Mouse (Mus musculus) kidney, adult 9 months (tissue): ENCODE results near the gene Rtraf.
"Not testable (repeated sequence)": the region's sequence is repeated elsewhere in the genome, so short reads cannot be mapped to it uniquely, and the experiment has no call there.

Source experiments
- DNase-seq: peaks from one replicate; pipeline ENCODE4 v3.0.0; 2022

Gene Rtraf

DNA sequence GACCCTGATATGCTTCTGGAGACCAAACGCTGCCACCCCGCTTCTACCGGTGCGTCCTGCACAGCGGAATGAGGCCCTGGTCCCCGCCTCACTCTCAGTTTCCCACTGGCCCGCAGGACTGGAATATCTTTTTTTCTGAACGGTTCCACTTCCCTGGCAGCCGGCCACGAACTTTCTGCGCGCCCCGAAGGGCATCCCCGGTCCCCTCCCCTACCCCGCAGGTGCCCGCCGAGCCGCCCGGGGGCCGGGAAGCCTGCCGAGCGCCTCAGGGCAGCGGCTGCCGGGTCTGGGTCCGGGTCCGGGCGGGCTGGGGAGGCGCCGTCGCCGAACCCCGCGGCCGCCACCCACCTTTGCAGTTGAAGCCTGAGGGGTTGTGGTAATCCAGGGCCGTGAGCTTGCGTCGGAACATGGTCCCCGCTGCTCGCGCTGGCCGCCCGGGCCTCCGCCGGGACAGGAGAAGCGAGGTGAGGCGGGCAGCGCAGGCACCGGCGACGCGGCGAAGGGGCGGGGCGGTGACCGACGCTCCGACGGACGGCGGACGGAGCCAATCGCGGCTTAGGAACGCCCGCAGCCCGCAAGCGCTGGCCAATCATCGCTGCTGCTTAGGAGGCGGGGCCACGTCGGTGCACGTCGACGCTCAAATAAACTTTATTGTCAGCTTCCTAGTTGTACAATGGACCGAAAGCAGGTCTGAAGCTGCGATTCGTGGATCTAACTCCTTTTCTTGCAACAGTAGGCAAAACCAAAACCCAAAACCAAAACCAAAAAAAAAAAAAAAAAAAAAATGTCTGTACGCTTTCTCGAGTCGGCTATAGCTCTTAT lies at the start of gene Rtraf:
Gene Rtraf (minus strand): TSS at position 504 of the 822 bp plus-strand sequence.
- peak; percentile 92 for DNase-seq

DNA sequence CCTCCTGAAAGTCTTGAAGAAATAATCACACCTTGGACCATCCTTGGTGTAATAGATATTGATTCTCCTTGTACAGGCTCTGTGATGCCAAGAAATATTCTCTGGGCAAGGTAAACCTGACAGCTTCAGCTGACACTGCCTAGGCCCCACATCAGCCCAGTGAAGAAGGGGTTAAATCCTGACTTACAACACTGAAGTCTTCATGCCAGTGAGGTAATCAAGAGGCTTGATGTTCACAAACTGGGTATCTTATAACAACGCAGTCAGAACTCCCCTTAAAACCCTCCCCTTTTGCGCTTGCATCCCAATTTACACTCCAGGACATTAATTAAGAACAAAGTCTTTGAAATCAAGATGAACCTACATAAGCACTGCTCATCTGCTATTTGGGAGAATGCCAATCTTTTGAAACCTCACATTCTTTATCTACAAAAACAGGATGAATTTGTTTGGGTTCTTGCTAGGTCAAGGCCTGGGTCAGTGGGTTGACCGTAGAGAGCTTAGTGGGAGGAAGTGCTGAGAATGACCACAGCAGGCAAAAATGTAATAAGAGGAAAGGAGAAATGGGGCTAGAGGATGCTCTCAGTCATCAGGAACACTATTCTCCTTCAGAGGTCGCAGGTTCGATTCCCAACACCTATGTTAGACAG lies 43.8 kb upstream of the Rtraf start:
- peak; percentile 19 for DNase-seq

DNA sequence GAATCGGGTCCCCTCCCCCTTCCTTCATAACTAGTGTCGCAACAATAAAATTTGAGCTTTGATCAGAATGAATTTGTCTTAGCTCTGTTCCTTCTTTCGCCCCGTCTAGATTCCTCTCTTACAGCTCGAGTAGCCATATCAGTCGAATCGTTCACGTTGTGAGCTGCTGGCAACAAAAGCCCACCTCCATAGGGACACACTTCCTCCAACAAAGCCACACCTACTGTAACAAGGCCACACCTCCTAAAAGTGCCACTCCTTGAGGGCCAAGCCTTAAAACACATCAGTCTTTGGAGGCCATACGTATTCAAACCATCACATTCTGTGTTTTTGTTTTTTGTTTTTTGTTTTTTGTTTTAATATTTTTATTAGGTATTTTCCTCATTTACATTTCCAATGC lies 41.5 kb upstream of the Rtraf start:
- DNase-seq = not testable (repeated sequence)

DNA sequence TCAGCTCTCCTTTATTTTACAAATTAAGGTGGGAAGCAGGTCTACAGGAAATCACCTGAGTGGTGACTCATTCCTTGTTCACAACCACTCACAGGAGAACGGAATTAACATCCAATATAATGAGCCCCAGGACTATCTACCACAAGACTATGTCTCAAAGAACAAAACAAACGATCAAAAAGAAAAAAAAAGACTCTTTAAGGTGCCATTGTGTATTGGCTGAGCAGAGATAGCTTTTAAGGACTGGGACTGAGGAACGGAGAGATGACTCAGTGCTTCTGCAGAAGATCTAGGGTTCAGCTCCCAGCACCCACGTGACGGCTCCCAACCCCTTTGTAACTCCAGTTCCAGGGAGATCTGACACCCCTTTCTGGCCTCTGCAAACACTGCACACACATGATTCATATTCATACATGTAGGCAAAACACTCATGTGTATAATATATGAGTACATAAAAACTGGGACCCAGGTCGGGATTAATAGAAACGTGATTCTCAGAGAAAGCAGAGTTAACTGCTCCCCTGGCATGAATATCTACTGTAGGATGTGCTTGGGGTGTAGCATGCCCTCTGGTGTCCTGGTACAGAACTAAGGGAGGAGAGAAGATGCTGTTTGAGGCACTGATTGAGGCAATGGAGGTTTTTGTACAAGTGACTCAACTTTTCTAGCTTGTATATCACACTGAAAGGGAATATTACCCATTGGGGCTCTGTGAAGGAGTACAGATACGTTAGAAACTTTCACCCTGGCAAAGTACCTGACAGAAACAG lies 37.9 kb upstream of the Rtraf start:
- DNase-seq = no peak

DNA sequence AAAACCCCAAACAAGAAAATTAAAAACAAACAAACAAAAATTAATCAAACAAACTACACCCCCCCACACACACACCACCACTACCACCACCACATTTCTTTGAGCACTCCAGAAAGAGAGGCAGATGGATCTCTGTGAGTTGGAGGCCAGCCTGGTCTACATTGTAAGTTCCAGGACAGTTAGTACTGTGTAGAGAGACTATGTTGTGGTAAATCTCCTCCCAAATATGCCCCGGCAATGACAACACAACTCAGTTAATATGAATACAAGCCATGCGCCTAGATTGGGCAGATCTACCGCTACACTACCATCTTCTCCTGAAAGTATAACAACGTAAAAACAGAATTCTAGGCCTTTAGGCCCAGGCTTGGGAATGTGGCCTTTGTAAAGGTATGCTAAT lies 36.7 kb upstream of the Rtraf start:
- DNase-seq = no peak

DNA sequence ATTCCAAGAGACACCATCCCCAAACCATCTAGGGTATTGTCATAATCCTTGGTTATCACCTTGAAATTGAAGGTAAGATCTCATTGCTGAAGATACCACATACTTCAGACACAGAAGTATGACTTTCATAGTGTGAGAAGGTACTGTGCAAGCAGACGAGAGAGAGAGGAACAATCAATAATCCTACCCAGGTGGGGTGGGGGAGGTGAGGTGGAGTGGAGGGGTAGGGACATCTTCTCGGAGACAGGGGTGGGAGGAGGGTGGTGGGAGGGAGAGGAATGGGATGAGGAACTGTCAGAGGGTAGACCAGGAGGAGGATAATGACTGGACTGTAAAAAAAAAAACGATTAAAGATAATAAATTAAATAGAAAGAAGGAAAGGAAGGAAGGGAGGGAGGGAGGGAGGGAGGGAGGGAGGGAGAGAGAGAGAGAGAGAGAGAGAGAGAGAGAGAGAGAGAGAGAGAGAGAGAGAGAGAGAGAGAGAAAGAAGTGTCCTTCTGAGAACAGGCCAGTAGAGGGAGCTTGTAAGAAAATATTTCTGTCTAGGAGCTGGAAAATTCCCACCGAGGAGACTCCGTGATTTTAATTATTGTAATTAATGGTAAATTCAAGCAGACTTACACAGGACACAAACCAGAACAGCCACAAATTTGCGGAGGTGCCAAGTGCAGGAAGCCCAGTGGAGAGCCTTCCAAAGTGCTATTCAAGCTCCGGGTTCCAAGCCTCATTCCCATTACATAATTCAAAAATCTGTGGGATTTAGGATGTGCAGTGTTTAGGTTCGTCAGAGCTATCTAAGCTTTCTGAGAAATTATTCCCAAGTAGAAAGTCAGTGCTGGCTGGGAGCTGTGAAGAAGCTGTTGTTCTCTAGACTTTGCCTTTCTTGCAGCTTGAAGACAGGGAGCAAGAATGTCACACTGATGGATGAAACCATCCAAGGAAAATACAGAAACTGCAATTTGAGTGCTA lies 35.5 kb upstream of the Rtraf start:
- DNase-seq = peak; percentile 28

DNA sequence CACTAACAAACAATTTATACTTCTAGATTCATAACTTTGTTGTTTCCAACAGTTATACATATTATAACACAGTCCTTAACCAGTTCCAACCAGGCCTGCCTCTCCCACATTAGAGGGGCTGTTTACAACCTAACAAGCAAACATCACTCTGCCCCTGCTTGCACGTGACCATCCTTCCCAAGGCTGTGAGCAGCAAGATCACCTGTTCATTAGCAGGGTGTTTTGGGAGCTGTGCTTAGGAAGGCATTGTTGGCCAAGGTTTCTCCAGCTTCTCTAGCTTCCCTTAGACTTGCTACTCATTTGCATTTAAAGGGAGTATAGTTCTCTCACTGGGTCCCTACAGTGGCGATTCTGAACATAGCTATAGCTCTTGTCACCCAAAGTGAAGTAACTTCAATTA lies 34.7 kb upstream of the Rtraf start:
- DNase-seq = no peak

DNA sequence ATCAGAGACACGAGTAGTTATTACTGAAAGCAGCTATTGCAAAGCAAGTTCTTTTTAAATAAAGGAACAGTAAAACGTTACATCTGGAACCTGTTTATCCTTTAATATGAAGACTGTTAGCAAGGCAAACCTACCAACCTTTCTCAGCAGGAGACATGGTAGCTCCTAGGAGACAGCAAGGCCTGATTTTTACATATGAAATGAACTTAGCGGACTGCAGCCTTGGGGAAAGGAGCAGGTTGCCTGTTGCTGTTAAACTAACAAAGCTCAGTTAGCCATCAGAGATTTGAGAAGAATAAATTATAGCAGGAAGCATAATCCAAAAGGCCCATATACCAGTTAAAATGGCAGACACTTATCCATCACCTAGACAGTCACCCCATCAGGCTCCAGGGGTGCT lies 29.8 kb upstream of the Rtraf start:
- no peak for DNase-seq

DNA sequence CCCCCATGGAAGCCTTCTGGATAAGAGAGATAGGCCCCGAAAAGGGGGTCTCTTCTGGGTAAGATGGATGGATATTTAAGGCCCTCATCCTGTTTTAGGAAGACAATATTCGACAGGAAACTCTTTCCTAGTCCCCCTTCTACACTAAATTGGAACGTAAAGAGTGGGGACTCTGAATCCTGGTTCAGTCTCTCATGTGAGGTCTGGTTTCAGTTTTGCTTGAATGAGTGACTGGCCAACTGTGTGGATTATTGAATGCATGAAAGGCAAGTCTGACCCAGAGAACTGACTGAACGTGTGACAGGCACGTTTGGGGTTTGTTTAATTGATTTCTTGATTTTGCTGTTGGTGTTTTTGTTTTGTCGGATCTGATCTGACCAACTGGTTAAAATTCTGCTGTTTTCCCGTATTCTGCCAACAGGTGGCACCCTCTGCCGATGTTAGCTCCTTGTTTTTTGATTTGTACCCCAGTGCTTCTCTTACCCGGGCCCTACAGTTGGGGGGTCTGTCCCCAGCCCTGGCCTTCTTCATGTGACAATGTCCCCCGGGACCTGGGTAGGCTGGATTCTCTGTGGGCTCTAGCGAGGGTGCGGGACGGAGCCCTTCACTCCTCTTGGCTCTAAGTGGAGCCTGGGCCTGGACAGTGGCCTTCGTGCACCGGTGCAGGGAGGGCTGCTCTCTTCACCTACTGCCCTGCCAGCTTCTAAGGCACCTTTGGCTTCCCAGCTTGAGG lies 16.1 kb upstream of the Rtraf start:
- DNase-seq = peak; percentile 65

DNA sequence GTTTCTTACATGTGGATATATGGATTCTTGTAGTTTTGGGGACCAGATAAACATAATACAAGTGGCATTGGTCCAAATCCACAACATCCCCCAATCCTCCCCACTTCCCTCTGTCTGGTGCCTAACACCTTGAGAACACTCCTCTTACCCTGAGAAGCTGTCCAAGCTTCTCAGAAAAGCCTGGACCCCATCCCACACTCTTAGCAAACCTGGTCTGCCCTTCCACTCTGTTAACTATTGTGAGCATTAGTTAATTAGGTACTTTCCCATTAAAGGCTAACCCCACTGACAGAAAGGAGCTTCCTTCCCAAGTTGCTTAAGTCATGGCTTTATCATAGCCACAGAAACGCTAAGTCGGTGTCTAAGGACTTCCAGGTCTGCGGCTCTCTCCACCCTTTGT lies 12.7 kb upstream of the Rtraf start:
- peak; percentile 42 for DNase-seq

DNA sequence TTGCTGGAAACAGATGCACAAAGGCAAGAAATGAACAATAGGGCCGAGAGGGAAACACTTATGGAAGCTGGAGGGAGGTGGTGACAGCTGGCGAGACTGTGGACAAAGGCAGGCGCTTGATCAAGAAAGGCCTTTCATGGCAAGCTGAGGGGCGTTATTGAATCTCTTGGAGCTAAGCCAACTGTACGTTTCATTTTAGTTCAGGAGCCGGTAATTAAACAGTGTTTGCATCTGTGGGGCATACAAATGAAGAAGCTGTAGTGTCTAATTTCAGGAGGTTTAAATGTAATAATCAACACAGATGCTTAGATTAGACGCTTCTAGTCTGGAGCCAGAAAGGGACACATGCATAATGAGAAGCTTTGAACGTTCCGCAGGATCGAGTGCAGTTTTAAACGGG lies 1.9 kb upstream of the Rtraf start:
- DNase-seq = no peak

DNA sequence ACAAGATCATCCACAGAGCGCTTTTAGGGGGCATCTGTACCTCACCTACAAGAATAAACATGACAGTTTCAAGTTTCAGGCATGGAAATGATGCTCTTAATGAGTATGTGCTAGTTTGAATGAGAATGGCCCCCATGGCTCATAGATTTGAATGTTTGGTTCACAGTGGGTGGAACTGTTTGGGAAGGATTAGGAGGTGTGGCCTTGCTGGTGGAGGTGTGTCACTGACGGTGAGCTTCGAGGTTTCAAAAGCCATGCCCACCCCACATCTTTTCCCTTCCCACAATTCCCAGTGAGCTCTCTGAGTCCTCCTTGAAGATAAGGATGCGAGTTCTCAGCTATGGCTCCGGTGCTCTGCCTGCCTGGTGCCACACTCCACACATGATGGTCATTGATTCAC lies 1.9 kb downstream of the Rtraf start:
- DNase-seq = no peak

DNA sequence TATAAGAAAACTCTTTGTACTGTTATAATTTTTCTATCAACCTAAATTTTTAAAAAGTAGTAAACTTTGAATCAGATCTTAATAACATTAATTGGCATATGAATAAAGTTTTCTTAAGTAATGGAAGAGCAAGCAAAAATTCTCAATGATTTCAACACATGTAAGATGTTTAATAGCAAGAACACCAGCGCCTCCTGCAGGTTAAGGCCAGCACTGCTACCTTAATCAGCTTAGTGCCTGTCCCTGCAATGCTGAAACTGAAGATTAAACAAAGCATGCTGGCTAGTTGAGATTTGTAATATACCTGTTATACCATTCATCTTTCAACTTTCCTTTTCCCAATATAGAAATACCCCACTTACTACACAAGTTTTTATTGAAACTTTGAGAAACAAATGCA lies 5.7 kb downstream of the Rtraf start:
- peak; percentile 91 for DNase-seq

DNA sequence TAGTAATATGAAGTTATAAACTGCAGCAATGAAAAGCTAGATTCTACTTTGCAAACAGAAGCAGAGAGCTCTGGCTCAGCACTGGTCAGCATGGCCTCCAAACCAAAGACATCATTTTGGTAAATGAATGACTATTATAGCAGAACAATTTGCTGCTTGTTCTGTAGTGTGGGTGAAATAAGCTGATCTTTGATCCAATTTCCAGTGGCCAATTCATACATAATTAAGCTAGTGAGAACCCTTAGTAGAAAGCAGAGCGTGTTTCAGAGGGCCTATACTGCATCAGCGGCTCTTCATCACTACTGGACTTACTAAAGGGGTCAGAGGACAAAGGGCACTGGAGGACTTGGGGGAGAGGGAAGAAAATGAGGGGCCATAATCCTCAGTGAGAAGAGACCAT lies 10.6 kb downstream of the Rtraf start:
- peak; percentile 50 for DNase-seq

DNA sequence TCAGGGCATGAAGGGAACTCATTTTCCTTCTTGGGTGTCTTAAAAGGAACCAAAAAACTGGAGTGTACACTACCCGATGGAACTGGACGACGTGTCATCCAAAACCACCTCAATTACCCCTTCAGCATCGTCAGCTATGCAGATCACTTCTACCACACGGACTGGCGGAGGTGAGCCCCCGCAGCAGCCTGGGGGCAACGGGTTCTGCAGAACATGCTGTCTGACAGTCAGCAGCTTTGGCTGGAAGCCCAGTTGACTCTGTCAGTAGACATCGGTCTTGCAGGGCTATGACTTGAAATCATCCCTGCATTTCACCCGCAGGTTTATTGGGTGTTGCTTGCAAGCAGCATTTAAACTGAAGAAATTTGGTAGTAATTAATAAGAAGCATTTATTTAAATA lies 13.7 kb downstream of the Rtraf start:
- no peak for DNase-seq

DNA sequence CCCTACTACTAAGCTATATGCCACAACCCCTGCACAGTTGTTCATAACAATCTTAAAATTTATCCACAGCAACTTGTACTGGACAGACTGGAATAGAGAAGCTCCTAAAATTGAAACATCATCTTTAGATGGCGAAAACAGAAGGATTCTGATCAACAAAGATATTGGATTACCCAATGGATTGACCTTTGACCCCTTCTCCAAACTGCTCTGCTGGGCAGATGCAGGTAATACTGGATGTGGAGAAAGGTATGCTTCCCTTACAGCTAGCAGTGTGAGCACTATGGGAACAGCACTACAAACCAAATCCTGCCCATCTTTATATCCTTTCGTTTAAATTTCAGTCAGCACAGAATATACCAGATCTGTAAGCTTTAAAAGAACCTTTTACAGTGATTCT lies 15.8 kb downstream of the Rtraf start:
- DNase-seq = no peak

DNA sequence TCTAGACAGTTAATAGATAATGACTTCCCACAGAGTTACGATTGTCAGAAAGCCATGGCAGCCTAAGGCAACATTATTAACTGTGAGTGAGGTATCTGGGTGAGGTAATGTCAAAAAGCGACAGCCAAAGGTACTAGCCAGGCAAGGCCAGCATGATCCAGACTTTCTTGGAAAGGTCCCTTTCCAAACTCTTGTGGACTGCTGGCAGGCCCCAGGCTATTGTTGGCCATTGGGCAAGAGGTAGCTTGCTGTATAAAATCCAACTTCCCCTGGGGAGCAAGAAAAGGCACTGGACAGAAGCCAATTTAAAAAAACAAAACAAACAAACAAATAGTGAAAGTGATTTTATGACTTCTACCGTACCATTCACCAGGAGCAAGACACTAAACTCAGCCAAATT lies 16.3 kb downstream of the Rtraf start:
- no peak for DNase-seq

DNA sequence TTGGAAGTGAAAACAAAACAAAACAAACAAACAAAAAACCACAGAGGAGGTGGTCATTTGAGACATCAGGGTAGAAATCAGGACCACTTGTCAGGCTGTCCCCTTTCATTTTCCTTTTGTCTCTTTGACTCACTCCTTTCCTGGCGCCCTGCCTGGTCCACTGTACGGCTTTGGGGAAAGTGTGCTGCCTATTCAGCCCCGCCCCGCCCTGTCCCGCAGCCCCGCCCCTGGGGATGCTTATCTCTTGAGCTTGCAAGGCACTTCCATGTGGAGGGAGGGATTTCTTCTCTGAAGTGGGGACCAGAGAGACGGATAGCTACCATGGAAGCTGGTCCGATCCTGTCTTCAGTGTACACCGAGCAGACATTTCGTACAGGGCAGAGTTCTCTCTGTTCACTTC lies 20.0 kb downstream of the Rtraf start:
- DNase-seq = no peak

DNA sequence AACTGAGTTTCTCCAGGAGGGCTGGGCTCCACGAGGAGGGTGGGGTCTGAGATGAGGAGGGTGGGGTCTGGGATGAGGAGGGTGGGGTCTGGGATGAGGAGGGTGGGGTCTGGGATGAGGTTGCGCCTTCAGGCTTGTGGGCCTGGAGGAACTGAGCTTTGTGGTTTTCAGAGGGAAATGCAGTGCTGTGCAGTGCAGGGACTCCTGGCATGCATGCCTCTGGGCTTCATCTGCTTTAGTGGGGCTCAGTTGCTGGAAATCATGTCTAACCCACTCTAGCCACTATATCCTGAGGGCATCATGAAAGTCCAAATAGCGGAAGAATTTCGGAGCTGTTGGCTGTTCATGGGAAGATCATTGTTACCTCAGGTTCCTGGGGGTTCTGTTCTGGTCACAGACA lies 20.4 kb downstream of the Rtraf start:
- DNase-seq = no peak

DNA sequence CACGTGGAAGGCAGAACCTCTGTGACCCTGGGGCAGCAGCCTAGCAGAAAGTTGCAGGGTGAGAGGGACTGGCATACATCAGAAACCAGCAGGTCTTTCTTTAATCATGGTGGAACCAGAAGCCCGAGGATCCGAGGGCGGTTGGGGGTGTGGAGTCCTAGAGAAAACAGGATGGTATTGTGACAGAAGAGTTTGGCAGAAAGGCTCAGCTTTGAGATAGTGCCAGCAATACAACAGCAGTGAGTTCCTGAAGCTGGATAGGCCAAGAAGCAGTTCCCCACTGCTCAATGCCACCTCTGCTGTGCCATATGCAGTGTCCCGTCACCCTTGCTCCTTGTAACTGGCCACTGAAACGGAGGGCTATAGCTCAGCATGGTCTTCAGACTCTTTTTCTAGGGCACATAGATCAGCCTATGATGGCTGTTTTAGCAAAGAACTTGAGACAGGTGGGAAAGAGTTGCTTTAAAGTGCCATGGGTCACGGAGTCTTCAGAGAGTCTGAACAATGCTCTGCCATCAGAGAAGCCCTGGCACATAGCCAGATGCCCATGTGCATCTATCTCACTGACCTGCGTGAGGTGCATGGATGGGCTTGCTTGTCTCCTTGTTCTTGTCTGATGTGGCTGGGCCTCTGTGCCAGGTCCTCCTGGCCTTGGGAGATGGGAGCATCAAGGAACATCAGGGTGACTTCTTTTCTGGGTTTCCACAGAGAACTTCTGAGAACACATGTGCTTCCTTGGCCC lies 22.0 kb downstream of the Rtraf start:
- no peak for DNase-seq

DNA sequence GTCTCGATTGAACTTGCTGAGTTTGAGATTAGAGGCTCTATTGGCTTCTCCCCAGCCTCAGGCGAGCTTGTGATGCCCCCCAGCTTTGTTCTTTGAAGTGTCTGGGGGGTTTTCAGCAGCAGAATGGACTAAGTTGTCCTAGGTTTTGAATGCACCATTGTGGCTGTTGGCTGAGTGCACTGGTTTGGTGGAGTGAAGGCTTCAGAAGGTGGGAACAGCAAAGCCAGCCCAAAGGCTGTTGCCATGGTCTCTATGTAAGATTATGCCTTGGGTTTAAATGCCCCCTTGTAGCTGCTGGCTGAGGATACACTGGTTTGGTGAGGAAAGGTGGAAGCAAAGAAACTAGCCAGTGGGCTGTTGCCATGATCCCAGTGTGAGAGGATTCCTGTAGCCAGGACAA lies 23.1 kb downstream of the Rtraf start:
- no peak for DNase-seq
